Mouse (Mus musculus) frontal cortex, postnatal 25 days (tissue): ENCODE measurements around the gene Cyb5d2.

ENCODE experiments used
- DNase-seq, 2 experiments: peaks; one replicate each; pipeline ENCODE4 v3.0.0; 2022; ENCODE audit warnings: low spot score in 2 of 2

Gene Cyb5d2

GRCm38 (mm10) chr11:72795455-72796295 is at the start of gene Cyb5d2, which contains the start of gene Zzef1:
Gene Cyb5d2, minus strand, starts transcription at chr11:72796142.
Gene Zzef1, plus strand, starts transcription at chr11:72796226.
- DNase-seq: peak; percentile 87 to 90

DNA sequence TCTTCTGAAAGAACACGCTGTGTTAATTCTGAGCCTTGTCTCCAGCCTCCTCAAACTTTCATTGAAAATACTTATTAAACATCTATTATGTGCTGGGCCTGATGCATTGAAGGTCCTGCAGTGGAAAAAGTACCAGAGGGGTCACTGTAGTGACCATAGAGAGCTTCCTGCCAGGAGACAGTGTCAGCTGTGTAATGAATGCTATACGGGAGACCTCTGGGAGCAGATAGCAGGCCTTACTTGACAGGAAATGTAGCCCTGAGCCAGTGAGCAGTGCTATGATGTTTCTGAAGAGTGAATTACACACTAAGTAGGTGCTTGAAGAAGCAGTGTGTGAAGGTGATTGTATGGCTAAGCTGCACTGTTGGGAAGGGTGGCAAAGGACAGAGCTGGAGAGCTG is 49.6 kb upstream of the Cyb5d2 start:
- no peak for DNase-seq

GRCm38 (mm10) chr11:72843576-72843975 is 47.6 kb upstream of the Cyb5d2 start:
- no peak for DNase-seq

DNA sequence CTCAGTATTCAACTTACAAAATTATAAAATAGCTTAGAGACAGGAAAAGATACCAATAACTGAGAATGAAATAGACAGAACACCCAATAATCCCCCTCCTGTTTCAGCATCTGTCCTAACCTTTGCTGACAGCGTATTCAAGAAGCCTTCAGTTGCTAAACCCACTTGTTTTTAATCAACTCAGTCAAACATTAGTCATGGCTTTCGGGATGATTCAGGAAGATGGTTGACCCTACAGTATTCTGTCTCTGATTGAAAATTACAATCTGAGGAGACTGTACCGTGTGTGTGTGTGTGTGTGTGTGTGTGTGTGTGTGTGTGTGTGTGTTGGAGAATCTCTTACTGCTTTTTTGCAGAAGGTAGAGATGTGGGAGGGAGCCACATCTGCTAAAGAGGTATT is 46.8 kb upstream of the Cyb5d2 start:
- no peak for DNase-seq

DNA sequence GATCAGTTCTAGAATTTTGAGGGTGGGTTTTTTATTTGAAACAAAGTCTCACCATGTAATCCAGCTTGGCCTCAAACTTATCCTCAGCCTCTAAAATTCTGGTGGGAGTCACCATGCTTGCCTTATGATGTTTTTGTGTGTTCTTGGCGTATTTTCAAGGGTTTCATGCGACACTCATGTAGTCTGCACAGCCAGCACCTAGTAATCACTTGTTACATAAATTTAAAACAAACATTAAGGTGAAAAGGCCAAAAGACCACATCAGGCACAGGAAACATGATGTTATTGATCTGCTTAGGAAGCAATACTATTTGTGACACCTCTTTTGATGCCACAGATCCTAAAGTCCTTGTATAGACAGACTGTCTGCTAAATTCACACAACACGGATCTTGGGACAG is 33.9 kb upstream of the Cyb5d2 start:
- no peak for DNase-seq

GRCm38 (mm10) chr11:72821041-72821440 is 25.1 kb upstream of the Cyb5d2 start:
- no peak for DNase-seq

GRCm38 (mm10) chr11:72818067-72818466 is 22.1 kb upstream of the Cyb5d2 start:
- no peak for DNase-seq

GRCm38 (mm10) chr11:72816859-72817258 is 20.9 kb upstream of the Cyb5d2 start:
- no peak for DNase-seq

DNA sequence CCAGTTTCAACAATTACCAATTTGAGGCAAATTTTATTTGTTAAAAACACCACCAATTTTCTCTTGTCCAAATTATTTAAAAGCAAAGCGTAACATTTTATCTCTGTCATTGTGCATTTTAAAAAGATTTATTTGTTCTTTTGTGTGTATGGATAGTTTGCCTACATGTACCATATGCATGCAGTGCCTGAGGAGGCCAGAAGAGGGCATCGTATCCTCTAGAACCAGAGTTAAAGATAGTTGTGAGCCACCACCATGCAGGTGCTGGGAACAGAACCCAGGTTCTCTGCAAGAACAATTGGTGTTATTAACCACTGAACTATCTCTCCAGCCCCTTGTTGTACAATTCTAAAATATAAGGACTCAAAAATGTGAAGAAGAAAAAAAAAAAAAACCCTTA is 18.2 kb upstream of the Cyb5d2 start:
- no peak for DNase-seq

GRCm38 (mm10) chr11:72813687-72814086 is 17.7 kb upstream of the Cyb5d2 start:
- no peak for DNase-seq

GRCm38 (mm10) chr11:72807992-72808391 is 12.1 kb upstream of the Cyb5d2 start:
- no peak for DNase-seq

- no peak for DNase-seq
Observed at GRCm38 (mm10) chr11:72806556-72806955, 10.6 kb upstream of the Cyb5d2 start.

DNA sequence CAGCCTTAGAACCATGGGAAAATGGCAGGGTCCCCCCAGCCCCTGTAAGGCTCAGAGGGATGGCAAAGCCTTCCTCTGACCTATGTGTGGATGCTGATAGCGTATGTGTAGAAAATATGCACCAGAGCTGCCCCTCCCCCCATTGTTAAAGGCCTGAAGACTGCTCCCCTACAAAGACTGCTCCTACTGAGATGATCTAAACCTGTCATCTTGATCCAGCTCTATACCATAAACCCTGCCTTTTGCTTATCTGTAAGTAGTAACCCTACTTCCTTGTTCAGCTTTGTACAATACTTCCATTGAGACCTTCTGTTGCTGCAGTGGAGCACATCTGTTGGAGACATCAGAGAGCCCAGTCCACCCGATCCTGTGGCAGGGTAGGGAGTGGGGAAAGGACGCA is 9.3 kb upstream of the Cyb5d2 start:
- no peak for DNase-seq

DNA sequence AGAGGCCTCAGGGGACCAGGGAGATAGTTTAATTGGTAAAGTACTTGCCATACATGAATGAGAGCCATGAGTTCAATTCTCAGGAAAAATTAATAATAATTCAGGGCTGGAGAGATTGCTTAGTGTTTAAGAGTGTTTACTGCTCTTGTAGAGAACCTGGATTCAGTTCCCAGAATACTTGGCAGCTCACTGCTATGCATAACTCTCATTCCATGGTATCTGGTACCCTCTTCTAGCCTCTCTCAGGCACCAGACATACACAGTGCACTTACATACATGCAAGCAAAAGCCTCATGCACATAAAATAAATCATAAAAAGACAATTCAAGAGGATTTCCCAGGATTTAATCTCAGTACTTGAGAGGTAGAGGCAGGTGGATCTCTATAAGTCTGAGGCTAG is 8.6 kb upstream of the Cyb5d2 start:
- no peak for DNase-seq

GRCm38 (mm10) chr11:72803038-72803437 is 7.1 kb upstream of the Cyb5d2 start:
- DNase-seq: no peak

- DNase-seq: no peak
Observed at GRCm38 (mm10) chr11:72801182-72801581, 5.2 kb upstream of the Cyb5d2 start.

DNA sequence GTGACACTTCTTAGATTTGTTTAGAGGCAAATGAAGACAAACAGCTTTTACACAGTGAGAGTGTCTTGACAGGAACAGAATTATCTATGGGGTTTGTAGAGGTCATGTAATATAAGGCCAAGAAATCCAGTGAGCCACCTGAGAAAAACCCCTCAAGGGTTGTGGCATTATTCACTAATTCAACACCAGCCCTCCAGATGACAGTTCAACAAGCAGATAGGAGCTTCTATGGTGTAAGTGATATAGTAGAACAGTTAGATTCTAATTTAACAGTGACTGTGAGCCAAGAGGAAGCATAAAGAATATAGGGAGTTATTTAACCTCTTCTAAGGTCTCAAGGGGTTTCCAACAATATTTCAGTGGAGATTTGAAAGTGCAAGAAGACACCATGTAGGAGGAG is 2.2 kb upstream of the Cyb5d2 start:
- no peak for DNase-seq

DNA sequence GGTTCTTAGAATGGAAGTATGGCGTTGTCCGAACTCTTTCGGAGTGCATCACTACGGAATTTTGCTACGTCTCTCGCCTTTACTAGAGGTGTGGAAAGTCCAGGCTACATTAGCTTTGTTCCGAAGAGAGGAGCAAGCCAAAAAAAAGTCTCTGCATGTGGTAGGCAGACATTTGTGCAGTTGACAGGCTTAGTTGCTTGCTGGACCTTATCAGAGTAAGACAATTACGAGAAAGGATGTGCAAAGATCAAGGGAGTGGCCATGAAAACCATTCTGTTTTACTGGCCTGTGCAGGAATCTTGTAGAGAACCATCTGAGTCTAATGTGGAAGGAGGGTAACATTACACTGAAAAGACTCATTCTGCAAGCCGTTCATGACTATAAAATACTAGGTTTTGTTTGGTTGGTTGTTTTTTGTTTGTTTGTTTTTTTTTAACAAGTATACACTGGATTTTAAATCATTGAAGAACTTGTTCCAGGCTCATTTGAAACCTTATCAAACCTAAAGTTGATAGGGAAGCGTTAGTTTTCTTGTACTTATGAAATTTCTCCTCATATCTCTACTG is 914 bp upstream of the Cyb5d2 start:
- no peak for DNase-seq

DNA sequence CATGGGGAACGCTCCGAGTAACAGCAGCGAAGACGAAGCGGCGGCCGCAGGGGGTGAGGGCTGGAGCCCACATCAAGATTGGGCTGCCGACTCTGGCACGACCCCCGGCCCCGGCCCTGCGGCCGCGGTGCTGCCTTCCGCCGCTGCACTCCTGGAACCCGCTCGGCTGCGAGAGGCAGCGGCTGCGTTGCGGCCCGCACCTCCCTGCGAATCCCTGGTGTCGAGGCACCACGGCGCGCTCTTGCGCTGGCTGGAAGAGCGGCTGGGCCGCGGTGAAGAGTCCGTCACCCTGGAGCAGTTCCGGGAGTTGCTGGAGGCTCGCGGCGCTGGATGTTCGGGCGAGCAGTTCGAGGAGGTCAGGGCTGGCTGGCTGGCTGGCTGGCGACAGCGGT is 350 bp upstream of the Cyb5d2 start:
- no peak for DNase-seq

- DNase-seq: no peak
Observed at GRCm38 (mm10) chr11:72795149-72795454, 840 bp downstream of the Cyb5d2 start.

DNA sequence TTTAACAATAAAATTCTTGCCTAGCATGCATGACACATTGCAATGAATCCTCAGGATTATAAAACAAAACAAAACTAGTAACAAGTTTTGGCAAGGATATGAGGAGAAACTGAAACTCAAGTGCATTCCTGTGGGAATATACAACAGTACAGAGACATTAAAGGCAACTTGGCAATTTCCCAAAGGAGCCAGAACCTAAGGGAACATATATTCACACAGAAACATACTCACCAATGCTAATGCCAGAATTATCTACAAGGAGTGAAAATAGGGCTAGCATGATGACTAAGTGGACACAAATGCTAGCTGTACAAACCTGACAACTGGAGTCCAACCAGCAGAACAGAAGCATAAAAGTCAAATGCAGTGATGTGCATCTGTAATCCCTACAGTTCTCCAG is 3.9 kb downstream of the Cyb5d2 start:
- no peak for DNase-seq

GRCm38 (mm10) chr11:72782503-72782902 is 13.4 kb downstream of the Cyb5d2 start:
- no peak for DNase-seq

DNA sequence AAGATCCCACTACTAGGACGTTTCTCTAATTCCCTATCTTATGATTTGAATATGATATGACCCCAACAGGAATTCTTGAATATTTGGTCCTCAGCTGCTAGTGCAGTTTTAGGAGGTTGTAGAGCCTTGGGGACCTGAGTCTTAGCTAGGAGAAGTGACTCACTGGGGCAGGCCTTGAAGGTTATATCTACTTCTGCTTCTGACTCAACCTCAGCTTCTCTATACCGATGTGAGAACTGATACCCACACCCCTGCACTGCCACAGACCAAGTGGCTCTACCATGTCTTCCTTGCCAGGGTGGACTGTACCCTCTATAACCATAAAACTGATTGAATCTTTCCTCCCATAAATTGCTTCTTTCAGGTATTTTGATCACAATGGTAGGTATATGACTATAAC is 13.8 kb downstream of the Cyb5d2 start:
- DNase-seq: no peak

GRCm38 (mm10) chr11:72778957-72779356 is 17.0 kb downstream of the Cyb5d2 start:
- no peak for DNase-seq
